Mouse (Mus musculus): ENCODE measurements at regions not wholly inside any gene's neighbourhood (a gene's known extent, or its start where the extent isn't known, plus 50 kb on each side); places are given as distances from the start of the nearest gene placed in this dataset.

DNA sequence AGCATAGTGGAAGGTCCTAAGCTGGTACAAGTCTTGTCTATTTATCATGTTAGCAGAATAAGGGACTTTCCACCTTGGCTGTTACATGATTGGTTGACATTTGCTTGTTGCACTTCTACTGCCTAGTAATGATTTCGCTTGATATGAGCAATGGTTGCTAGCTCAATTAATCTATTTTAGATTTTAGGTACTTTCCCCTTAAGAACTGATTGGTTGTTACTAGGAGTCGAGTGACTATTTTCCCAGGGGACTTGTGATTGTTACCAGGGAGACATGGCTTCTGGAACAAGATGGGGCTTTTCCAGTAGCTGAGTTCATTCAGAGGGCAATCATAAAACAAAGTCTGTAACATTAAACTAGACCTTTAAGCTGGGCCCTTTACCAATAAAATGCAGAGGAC, 100.9 kb downstream of the Nup35 start:
- Histone ChIP-seq H3K27me3 (no peaks in the 10 kb centered on the region), H3K4me3 (no peak overlapping the region), H3K9ac (no peak overlapping the region), H3K4me2 (replicated peaks) (no peak overlapping the region), H3K36me3 (no peaks in the 10 kb centered on the region), H3K4me1 (no peaks in the 10 kb centered on the region), H3K27ac (no peak overlapping the region), H3K9me3 (no peaks in the 10 kb centered on the region)
- 45% methylated on average over 2 of the region's 2 CpGs for WGBS
- ATAC-seq (ENCODE audit: low FRiP score, low read depth) = no peak

DNA sequence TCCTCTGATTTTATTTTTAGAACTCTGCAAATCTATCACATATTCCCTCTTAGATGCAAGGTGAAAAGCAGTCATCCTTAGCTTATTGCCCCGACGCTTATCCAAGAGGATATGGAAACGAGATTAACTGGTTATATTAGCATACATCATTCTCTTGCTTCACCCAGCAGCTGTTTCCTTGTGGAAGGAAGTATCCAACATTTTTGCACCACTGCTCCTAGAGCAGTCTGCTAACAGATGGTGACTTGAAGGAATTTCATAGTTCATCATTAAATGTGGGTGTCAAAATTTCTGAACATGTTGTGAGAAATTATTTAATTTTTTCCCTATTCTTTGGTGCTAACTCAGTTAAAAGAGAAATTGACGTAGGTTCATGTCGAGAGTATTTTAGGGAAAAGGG, 107.0 kb downstream of the Nup35 start:
- H3K4me1 ChIP-seq = no peaks in the 10 kb centered on the region
- H3K9ac ChIP-seq = no peak overlapping the region
- no peak overlapping the region for H3K4me2 ChIP-seq (replicated peaks)
- peaks cover 5% of the 10 kb centered on the region; the same call in 1 of the 2 replicates for H3K9me3 ChIP-seq
- no peaks in the 10 kb centered on the region for H3K27me3 ChIP-seq
- WGBS = 79% methylated on average over 5 of the region's 5 CpGs
- no peak overlapping the region for H3K4me3 ChIP-seq
- ATAC-seq (ENCODE audit: low FRiP score, low read depth) = no peak
- H3K27ac ChIP-seq = no peak overlapping the region
- H3K36me3 ChIP-seq = no peaks in the 10 kb centered on the region

DNA sequence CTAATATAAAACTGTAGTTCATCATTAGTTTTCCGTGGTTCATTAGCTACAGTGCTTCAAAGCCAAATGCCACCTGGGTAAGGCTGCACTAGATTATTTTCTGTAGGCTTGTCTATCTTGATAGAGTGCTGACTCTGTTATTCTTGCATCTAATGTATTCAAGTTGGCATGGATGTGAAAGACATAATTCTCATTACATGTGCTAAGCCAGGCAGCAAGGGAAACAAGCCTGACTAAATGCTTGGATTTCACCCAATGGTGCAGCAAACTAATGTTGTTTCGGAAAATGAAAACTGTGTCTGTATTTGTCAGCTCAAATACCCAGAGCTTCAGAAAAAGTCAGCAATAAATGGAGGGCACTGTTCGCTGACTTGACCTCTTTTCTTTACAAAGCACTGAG, 114.3 kb downstream of the Nup35 start:
- WGBS = 80% methylated on average over 3 of the region's 3 CpGs
- Histone ChIP-seq H3K27ac (no peak overlapping the region), H3K9me3 (peaks cover 5% of the 10 kb centered on the region; the same call in 1 of the 2 replicates), H3K4me2 (replicated peaks) (no peak overlapping the region), H3K9ac (no peak overlapping the region), H3K4me3 (no peak overlapping the region), H3K4me1 (no peaks in the 10 kb centered on the region), H3K27me3 (no peaks in the 10 kb centered on the region), H3K36me3 (no peaks in the 10 kb centered on the region)
- ATAC-seq (ENCODE audit: low FRiP score, low read depth) = no peak

DNA sequence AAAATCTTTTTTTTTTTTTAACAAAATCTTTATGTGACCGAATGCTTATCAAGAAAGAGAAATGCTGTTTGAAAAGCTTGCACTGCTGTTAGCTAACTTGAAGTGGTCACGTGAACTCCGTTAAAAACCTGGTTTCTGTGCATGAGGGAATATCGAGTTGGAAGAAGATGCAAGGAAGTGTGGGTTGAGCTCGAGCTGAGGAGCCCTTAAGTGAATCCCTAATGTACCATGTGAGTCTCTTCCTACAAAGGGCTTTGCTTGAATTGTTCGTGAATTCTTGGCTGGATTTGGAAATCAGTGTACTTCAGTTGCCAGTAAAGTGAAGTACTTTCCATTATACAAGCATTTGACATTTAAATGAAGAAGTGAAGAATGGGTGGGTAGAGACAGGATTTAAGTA, 129.7 kb downstream of the Nup35 start:
- Histone ChIP-seq H3K4me2 (replicated peaks) (no peak overlapping the region), H3K4me3 (no peak overlapping the region), H3K27me3 (no peaks in the 10 kb centered on the region), H3K9me3 (0 out of 2 replicates have a peak, but pooled peaks cover 2% of the 10 kb centered on the region), H3K9ac (no peak overlapping the region), H3K27ac (no peak overlapping the region), H3K4me1 (no peaks in the 10 kb centered on the region), H3K36me3 (no peaks in the 10 kb centered on the region)
- 78% methylated on average over 6 of the region's 6 CpGs for WGBS
- no peak for ATAC-seq (ENCODE audit: low FRiP score, low read depth)

DNA sequence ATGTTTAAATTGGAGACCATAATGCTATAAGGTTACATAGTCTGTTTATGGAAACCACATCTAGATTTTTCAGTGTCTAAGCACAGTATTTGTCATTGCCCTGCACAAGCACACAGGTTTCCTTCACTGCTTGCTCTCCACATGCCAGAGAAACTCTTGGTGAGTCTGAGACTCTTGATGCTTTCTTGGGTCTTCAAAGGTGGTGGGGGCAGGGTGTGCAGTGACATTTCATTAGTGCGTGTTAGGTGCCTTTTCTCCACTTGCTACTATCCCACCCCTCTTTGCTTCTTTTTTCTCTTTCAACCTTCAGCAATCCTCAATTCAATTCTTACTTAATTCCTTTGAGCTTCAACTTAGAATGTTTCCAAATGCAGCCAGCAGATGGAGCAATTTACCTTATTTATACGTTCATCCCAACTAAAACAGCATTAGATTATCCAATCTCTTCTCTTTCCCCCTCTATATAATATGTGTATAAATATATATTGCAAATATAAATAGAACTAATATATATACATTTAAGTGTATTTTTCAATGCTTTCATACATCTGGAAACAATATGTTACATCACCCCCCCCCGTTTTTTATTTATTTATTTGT, 145.1 kb downstream of the Nup35 start:
- H3K27ac ChIP-seq = no peak overlapping the region
- WGBS = 19% methylated on average over 3 of the region's 3 CpGs
- no peak overlapping the region for H3K4me2 ChIP-seq (replicated peaks)
- no peaks in the 10 kb centered on the region for H3K9me3 ChIP-seq
- no peak overlapping the region for H3K9ac ChIP-seq
- no peaks in the 10 kb centered on the region for H3K36me3 ChIP-seq
- peak; percentile 72; the same call in 1 of the 2 replicates for ATAC-seq (ENCODE audit: low FRiP score, low read depth)
- H3K4me1 ChIP-seq = peaks cover 7% of the 10 kb centered on the region
- peaks cover 3% of the 10 kb centered on the region; the same call in 1 of the 2 replicates for H3K27me3 ChIP-seq
- no peak overlapping the region for H3K4me3 ChIP-seq

DNA sequence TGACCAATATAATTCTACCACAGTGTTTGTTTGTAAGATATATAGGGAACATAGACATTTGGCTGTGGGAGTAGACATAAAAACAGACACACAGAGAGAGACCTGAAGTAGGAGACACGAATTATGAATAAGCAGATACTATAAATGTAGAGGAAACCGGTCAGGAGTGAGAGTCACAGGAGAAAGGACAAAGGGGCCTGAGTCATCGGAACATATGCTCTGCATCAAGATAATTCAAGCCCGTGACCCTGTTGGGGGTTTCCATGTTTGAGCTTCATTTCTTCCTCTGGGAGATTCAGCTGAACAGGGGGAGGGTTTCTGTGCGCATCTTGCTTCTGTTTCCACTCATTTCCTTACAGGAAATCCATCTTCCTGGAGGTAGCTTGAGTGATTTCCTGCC, 154.1 kb downstream of the Nup35 start:
- Histone ChIP-seq H3K27ac (no peak overlapping the region), H3K27me3 (no peaks in the 10 kb centered on the region), H3K9ac (no peak overlapping the region), H3K4me2 (replicated peaks) (no peak overlapping the region), H3K4me3 (no peak overlapping the region), H3K4me1 (no peaks in the 10 kb centered on the region), H3K36me3 (no peaks in the 10 kb centered on the region), H3K9me3 (no peaks in the 10 kb centered on the region)
- no peak for ATAC-seq (ENCODE audit: low FRiP score, low read depth)
- WGBS = 58% methylated on average over 5 of the region's 5 CpGs

GRCm38 (mm10) chr2:80772455-80772854, 155.4 kb downstream of the Nup35 start:
- no peak overlapping the region for H3K27ac ChIP-seq
- no peak overlapping the region for H3K4me2 ChIP-seq (replicated peaks)
- H3K4me3 ChIP-seq = no peak overlapping the region
- H3K27me3 ChIP-seq = no peaks in the 10 kb centered on the region
- H3K36me3 ChIP-seq = no peaks in the 10 kb centered on the region
- 68% methylated on average over 3 of the region's 3 CpGs for WGBS
- no peak for ATAC-seq (ENCODE audit: low FRiP score, low read depth)
- no peaks in the 10 kb centered on the region for H3K4me1 ChIP-seq
- H3K9ac ChIP-seq = no peak overlapping the region
- no peaks in the 10 kb centered on the region for H3K9me3 ChIP-seq

DNA sequence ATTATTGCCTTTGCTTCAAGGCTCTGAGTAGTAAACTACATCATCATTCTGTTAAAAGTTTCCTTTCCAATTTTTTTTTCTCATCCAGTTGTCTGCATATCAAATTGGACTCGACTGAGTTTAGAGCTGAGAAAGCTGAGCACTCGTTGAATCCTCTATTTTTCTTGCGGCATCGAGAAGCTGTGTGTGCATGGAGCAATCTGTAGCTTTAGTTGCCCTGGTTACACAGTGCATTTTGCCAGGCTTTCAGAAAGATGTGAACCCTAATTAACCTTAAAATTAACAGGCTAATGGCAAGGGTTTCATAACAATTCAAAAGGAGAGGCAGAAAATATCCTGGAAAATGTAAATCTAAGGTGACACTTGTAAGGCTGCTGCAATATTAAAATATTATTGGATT, 169.3 kb downstream of the Nup35 start:
- no peaks in the 10 kb centered on the region for H3K36me3 ChIP-seq
- no peak for ATAC-seq (ENCODE audit: low FRiP score, low read depth)
- H3K27ac ChIP-seq = no peak overlapping the region
- no peaks in the 10 kb centered on the region for H3K4me1 ChIP-seq
- no peaks in the 10 kb centered on the region for H3K27me3 ChIP-seq
- no peaks in the 10 kb centered on the region for H3K9me3 ChIP-seq
- WGBS = 79% methylated on average over 4 of the region's 4 CpGs
- no peak overlapping the region for H3K4me2 ChIP-seq (replicated peaks)
- H3K4me3 ChIP-seq = no peak overlapping the region
- H3K9ac ChIP-seq = no peak overlapping the region

GRCm38 (mm10) chr2:80793345-80794147, 176.5 kb downstream of the Nup35 start:
- no peak overlapping the region for H3K9ac ChIP-seq
- H3K9me3 ChIP-seq = no peaks in the 10 kb centered on the region
- no peak overlapping the region for H3K4me2 ChIP-seq (replicated peaks)
- no peak overlapping the region for H3K27ac ChIP-seq
- ATAC-seq (ENCODE audit: low FRiP score, low read depth) = no peak
- H3K4me3 ChIP-seq = no peak overlapping the region
- H3K36me3 ChIP-seq = no peaks in the 10 kb centered on the region
- no peaks in the 10 kb centered on the region for H3K27me3 ChIP-seq
- 47% methylated on average over 14 of the region's 14 CpGs for WGBS
- no peaks in the 10 kb centered on the region for H3K4me1 ChIP-seq

- Histone ChIP-seq H3K9me3 (no peaks in the 10 kb centered on the region), H3K4me3 (no peak overlapping the region), H3K36me3 (no peaks in the 10 kb centered on the region), H3K27me3 (no peaks in the 10 kb centered on the region), H3K4me1 (no peaks in the 10 kb centered on the region), H3K4me2 (replicated peaks) (no peak overlapping the region), H3K9ac (no peak overlapping the region), H3K27ac (no peak overlapping the region)
- no peak for ATAC-seq (ENCODE audit: low FRiP score, low read depth)
- 65% methylated on average over 7 of the region's 7 CpGs for WGBS
Observed at GRCm38 (mm10) chr2:80794148-80794507, 177.1 kb downstream of the Nup35 start.

DNA sequence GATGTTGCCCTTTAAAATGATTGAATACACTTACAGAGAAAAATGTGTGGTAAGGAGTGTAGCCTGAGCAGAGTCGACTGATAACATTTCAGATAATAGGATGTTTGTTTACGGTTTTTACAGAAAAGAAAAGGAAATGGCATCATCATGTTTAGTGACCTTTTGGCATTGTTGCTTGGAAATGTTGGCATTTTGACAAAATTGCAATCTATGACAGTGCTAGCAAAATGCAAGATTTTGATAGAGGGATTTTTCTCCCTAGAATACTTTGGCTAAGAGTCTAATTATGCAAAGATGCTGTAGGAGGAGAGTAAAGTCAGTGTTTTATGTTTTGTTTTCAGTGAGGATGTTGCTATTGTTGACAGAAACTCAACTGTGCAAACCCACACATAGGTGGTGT, 202.2 kb downstream of the Nup35 start:
- H3K4me2 ChIP-seq (replicated peaks) = no peak overlapping the region
- H3K36me3 ChIP-seq = no peaks in the 10 kb centered on the region
- H3K27ac ChIP-seq = no peak overlapping the region
- no peak overlapping the region for H3K4me3 ChIP-seq
- WGBS = 75% methylated on average over 2 of the region's 2 CpGs
- no peaks in the 10 kb centered on the region for H3K27me3 ChIP-seq
- H3K9ac ChIP-seq = no peak overlapping the region
- H3K4me1 ChIP-seq = no peaks in the 10 kb centered on the region
- no peaks in the 10 kb centered on the region for H3K9me3 ChIP-seq
- no peak for ATAC-seq (ENCODE audit: low FRiP score, low read depth)

- no peaks in the 10 kb centered on the region for H3K27me3 ChIP-seq
- H3K36me3 ChIP-seq = no peaks in the 10 kb centered on the region
- H3K4me2 ChIP-seq (replicated peaks) = no peak overlapping the region
- peak; percentile 64; the same call in 1 of the 2 replicates for ATAC-seq (ENCODE audit: low FRiP score, low read depth)
- WGBS = 40% methylated on average over 1 of the region's 1 CpGs
- no peak overlapping the region for H3K27ac ChIP-seq
- no peak overlapping the region for H3K4me3 ChIP-seq
- H3K9me3 ChIP-seq = no peaks in the 10 kb centered on the region
- H3K9ac ChIP-seq = no peak overlapping the region
- no peaks in the 10 kb centered on the region for H3K4me1 ChIP-seq
Observed at GRCm38 (mm10) chr2:80851056-80851455, 234.0 kb downstream of the Nup35 start.

- 70% methylated on average over 4 of the region's 4 CpGs for WGBS
- H3K27me3 ChIP-seq = no peaks in the 10 kb centered on the region
- no peak overlapping the region for H3K9ac ChIP-seq
- no peaks in the 10 kb centered on the region for H3K36me3 ChIP-seq
- H3K4me2 ChIP-seq (replicated peaks) = no peak overlapping the region
- ATAC-seq (ENCODE audit: low FRiP score, low read depth) = no peak
- H3K27ac ChIP-seq = no peak overlapping the region
- H3K4me1 ChIP-seq = no peaks in the 10 kb centered on the region
- no peaks in the 10 kb centered on the region for H3K9me3 ChIP-seq
- H3K4me3 ChIP-seq = no peak overlapping the region
Observed at GRCm38 (mm10) chr2:80855214-80855613, 238.2 kb downstream of the Nup35 start.
